Mouse (Mus musculus) heart, postnatal 0 days (tissue): ENCODE measurements around the gene Kpna2. TPM values are rescaled to one million over a fixed set of nuclear protein-coding genes. Genes with fewer than 3 reads are reported as not detected.
A peak's percentile ranks its signal among the peaks of the same experiment; 100 is the strongest.
"Not testable (repeated sequence)": the region's sequence is repeated elsewhere in the genome, so short reads cannot be mapped to it uniquely, and the experiment has no call there.

Experiments used
- ATAC-seq: fragments of 200-750 bp; cut with Nextera tagmentation; 2 replicates; pipeline ENCODE4 v1.8.0; 2017; ENCODE audit warnings: low read depth, moderate number of reproducible peaks, moderate library complexity; ENCODE audit not compliant: insufficient read depth
- DNase-seq: peaks from one replicate; pipeline ENCODE4 v3.0.0-alpha.2; 2016; ENCODE audit warnings: low spot score
- H3K27ac ChIP-seq: fragments of 300-500 bp; sonication (generic); 2 replicates; pipeline ENCODE4 v1.5.1; 2014; ENCODE audit warnings: low read depth, mild to moderate bottlenecking
- H3K27me3 ChIP-seq: fragments of 300-500 bp; sonication (generic); 2 replicates; pipeline ENCODE4 v1.6.1; 2014; ENCODE audit warnings: low read length, mixed read lengths; ENCODE audit not compliant: control insufficient read depth, insufficient read depth
- H3K36me3 ChIP-seq: fragments of 300-500 bp; sonication (generic); replicated peaks from 2 replicates; pipeline ENCODE4 v1.6.1; 2014; ENCODE audit warnings: low read length, mixed read lengths; ENCODE audit not compliant: control insufficient read depth, insufficient read depth
- H3K4me1 ChIP-seq: fragments of 300-500 bp; sonication (generic); 2 replicates; pipeline ENCODE4 v1.6.1; 2014; ENCODE audit warnings: antibody characterized with exemption; ENCODE audit not compliant: control insufficient read depth, insufficient read depth
- H3K4me2 ChIP-seq: fragments of 300-500 bp; sonication (generic); 2 replicates; pipeline ENCODE4 v1.6.1; 2014; ENCODE audit warnings: low read depth, mild to moderate bottlenecking, low read length, moderate library complexity
- H3K4me3 ChIP-seq: fragments of 300-500 bp; sonication (generic); 2 replicates; pipeline ENCODE4 v1.5.1; 2014; ENCODE audit warnings: low read depth, low read length
- H3K9ac ChIP-seq: fragments of 300-500 bp; sonication (generic); replicated peaks from 2 replicates; pipeline ENCODE4 v1.6.1; 2014; ENCODE audit warnings: low read depth, low read length, mixed read lengths
- H3K9me3 ChIP-seq: fragments of 300-500 bp; sonication (generic); replicated peaks from 2 replicates; pipeline ENCODE4 v1.6.1; 2016; ENCODE audit warnings: low read length; ENCODE audit not compliant: control insufficient read depth
- CTCF ChIP-seq: IDR thresholded peaks from 2 replicates; pipeline ENCODE4 v1.5.1; 2016; ENCODE audit warnings: antibody characterized with exemption, control low read depth, low read depth
- EP300 ChIP-seq: IDR thresholded peaks from 2 replicates; pipeline ENCODE4 v1.6.1; 2016; ENCODE audit warnings: antibody characterized with exemption, low read depth
- WGBS: fragments of 180-500 bp; shearing (Covaris S2); extraction: QIAGEN DNeasy Blood & Tissue Kit; methylation state at CpG from one replicate; pipeline ENCODE4 v1.1.7; 2014; 5-methylcytosine and 5-hydroxymethylcytosine counted together
- polyA plus RNA-seq: library from polyadenylated mRNA; unstranded; fragments of >200 nt; fragmentation: Nextera tagmentation; extraction: Ambion mirVana; gene quantifications from 2 replicates; pipeline ENCODE4 v1.2.1, GENCODE M21; 2015
- total RNA-seq: library from RNA; depleted of rRNA; stranded (reverse); fragments of >200 nt; gene quantifications from 2 replicates; pipeline ENCODE4 v1.2.3, GENCODE M21; 2014; ENCODE audit warnings: low replicate concordance

The Kpna2 gene
- total and polyA plus RNA-seq, 2 experiments from 2014 or later: 124 to 177 TPM

GRCm38 (mm10) chr11:106999949-107000513 is 690 bp upstream of the Kpna2 start:
- ATAC-seq: no peak
- Histone ChIP-seq H3K9me3 (no peaks in the 10 kb centered on the region), H3K36me3 (peaks cover 23% of the 10 kb centered on the region), H3K4me1 (peaks cover 8% of the 10 kb centered on the region), H3K4me2 (peak overlapping the region; percentile 51), H3K27ac (peak overlapping the region; percentile 79), H3K4me3 (peak overlapping the region; percentile 98), H3K9ac (peak overlapping the region; percentile 40), H3K27me3 (no peaks in the 10 kb centered on the region)
- no peak for DNase-seq
- WGBS: 82% methylated on average over 9 of the region's 9 CpGs
- TF ChIP-seq CTCF (no peak), EP300 (no peak)

- peak; percentile 38 for DNase-seq
- Histone ChIP-seq H3K4me1 (peaks cover 19% of the 10 kb centered on the region), H3K4me2 (peak overlapping the region; percentile 63), H3K27ac (peak overlapping the region; percentile 94), H3K4me3 (peak overlapping the region; percentile 98), H3K36me3 (peaks cover 34% of the 10 kb centered on the region), H3K9me3 (no peaks in the 10 kb centered on the region), H3K27me3 (no peaks in the 10 kb centered on the region), H3K9ac (peak overlapping the region; percentile 93)
- TF ChIP-seq CTCF (no peak), EP300 (no peak)
- under 1% methylated on average over 26 of the region's 26 CpGs for WGBS
- ATAC-seq: peak; percentile 4; the same call in 1 of the 2 replicates
Measured at GRCm38 (mm10) chr11:106998651-106999150, 640 bp downstream of the Kpna2 start.

- Histone ChIP-seq H3K4me1 (peaks cover 23% of the 10 kb centered on the region), H3K4me3 (peak overlapping the region; percentile 98), H3K4me2 (peak overlapping the region; percentile 63), H3K9me3 (no peaks in the 10 kb centered on the region), H3K9ac (peak overlapping the region; percentile 93), H3K27me3 (no peaks in the 10 kb centered on the region), H3K36me3 (peaks cover 39% of the 10 kb centered on the region), H3K27ac (peak overlapping the region; percentile 94)
- no peak for ATAC-seq
- DNase-seq: no peak
- 13% methylated on average over 5 of the region's 5 CpGs for WGBS
- TF ChIP-seq EP300: no peak
- no peak for TF ChIP-seq CTCF
Measured at GRCm38 (mm10) chr11:106997976-106998375, 1.4 kb downstream of the Kpna2 start.

GRCm38 (mm10) chr11:106996492-106996891 is 2.8 kb downstream of the Kpna2 start:
- peaks cover 26% of the 10 kb centered on the region for H3K4me1 ChIP-seq
- not testable (repeated sequence) for H3K9ac ChIP-seq, ATAC-seq, H3K4me3 ChIP-seq, DNase-seq, H3K27ac ChIP-seq, H3K27me3 ChIP-seq, H3K4me2 ChIP-seq, H3K9me3 ChIP-seq
- 82% methylated on average over 7 of the region's 7 CpGs for WGBS
- H3K36me3 ChIP-seq: peaks cover 50% of the 10 kb centered on the region

GRCm38 (mm10) chr11:106994246-106995085 is 4.9 kb downstream of the Kpna2 start:
- 28% methylated on average over 3 of the region's 3 CpGs for WGBS
- DNase-seq (peak; percentile 70), ATAC-seq (peak; percentile 56)
- Histone ChIP-seq H3K4me1 (peaks cover 26% of the 10 kb centered on the region), H3K4me3 (no peak overlapping the region), H3K9ac (no peak overlapping the region), H3K27me3 (no peaks in the 10 kb centered on the region), H3K4me2 (no peak overlapping the region), H3K9me3 (no peaks in the 10 kb centered on the region), H3K27ac (peak overlapping the region; percentile 69), H3K36me3 (peaks cover 70% of the 10 kb centered on the region)
- no peak for TF ChIP-seq CTCF
- peak; percentile 97 for TF ChIP-seq EP300
